Mouse (Mus musculus) G1E (cell line): ENCODE data around the gene Ppp1r37. TPM values are rescaled to one million over a fixed set of nuclear protein-coding genes. Genes with fewer than 3 reads are reported as not detected.

Experiments
- ATAC-seq: 2 replicates; pipeline ENCODE4 v1.8.0; 2016; ENCODE audit warnings: mild to moderate bottlenecking; ENCODE audit not compliant: insufficient number of reproducible peaks, poor library complexity, low FRiP score, severe bottlenecking; ENCODE audit errors: extremely low read depth
- DNase-seq: peaks from one replicate; pipeline ENCODE4 v3.0.0; 2012; ENCODE audit warnings: low spot score
- H3K27me3 ChIP-seq: 2 replicates; pipeline ENCODE4 v1.6.1; 2012; ENCODE audit warnings: mild to moderate bottlenecking, low read length, inconsistent platforms; ENCODE audit not compliant: insufficient read depth
- H3K36me3 ChIP-seq: replicated peaks from 2 replicates; pipeline ENCODE3; 2012; ENCODE audit warnings: mild to moderate bottlenecking, inconsistent platforms
- H3K4me1 ChIP-seq: 2 replicates; pipeline ENCODE4 v1.6.1; 2012; ENCODE audit warnings: low read depth, low read length, inconsistent platforms, mixed read lengths; ENCODE audit not compliant: insufficient read depth
- H3K4me3 ChIP-seq: 2 replicates; pipeline ENCODE4 v1.5.1; 2012; ENCODE audit warnings: low read depth, mild to moderate bottlenecking, inconsistent platforms, low read length, moderate library complexity, mixed read lengths
- H3K9me3 ChIP-seq: replicated peaks from 2 replicates; pipeline ENCODE4 v1.6.1; 2012; ENCODE audit warnings: inconsistent platforms
- CTCF ChIP-seq: IDR thresholded peaks from 2 replicates; pipeline ENCODE4 v1.5.1; 2012; ENCODE audit warnings: low read depth, low read length, inconsistent platforms, mixed read lengths
- GATA1 ChIP-seq: IDR thresholded peaks from 2 replicates; pipeline ENCODE4 v1.6.1; 2012; ENCODE audit warnings: borderline replicate concordance, low read length, inconsistent platforms, mixed read lengths
- GATA2 ChIP-seq: IDR thresholded peaks from 2 replicates; pipeline ENCODE4 v1.6.1; 2012; ENCODE audit warnings: low read depth, low read length, inconsistent platforms, borderline replicate concordance
- POLR2AphosphoS5 ChIP-seq: IDR thresholded peaks from 2 replicates; pipeline ENCODE4 v1.6.1; 2012; ENCODE audit warnings: low read depth, low read length, inconsistent platforms; ENCODE audit not compliant: insufficient replicate concordance
- TAL1 ChIP-seq: conservative IDR thresholded peaks from 2 replicates; pipeline ENCODE4 v1.6.1; 2012; ENCODE audit warnings: low read depth, low read length, inconsistent platforms, mixed read lengths
- polyA plus RNA-seq: library from polyadenylated mRNA; stranded (reverse); fragments of >175 nt; gene quantifications from 2 replicates; pipeline ENCODE4 v1.2.3, GENCODE M21; 2012
- total RNA-seq, 2 experiments: library from RNA; stranded (forward) in 1 of 2; stranded (reverse) in 1 of 2; fragments of 200-1000 nt in 1 of 2; fragments of >200 nt in 1 of 2; fragmentation: Nextera tagmentation in 1 of 2; gene quantifications; 2 replicates each; pipeline ENCODE4 v1.2.3; 2014 to 2017

Ppp1r37 gene
- total and polyA plus RNA-seq, 3 experiments: 10.9 to 68.4 (median 23.0) TPM

- H3K4me3 ChIP-seq: no peak overlapping the region
Observed at GRCm38 (mm10) chr7:19564455-19564854, 1.6 kb upstream of the Ppp1r37 start.

GRCm38 (mm10) chr7:19563884-19564283 is 1.0 kb upstream of the Ppp1r37 start:
- peaks cover 10% of the 10 kb centered on the region for H3K9me3 ChIP-seq
- peaks cover 47% of the 10 kb centered on the region for H3K4me1 ChIP-seq
- ATAC-seq: no peak
- DNase-seq: no peak
- peaks cover 68% of the 10 kb centered on the region for H3K36me3 ChIP-seq
- H3K4me3 ChIP-seq: no peak overlapping the region
- TF ChIP-seq POLR2AphosphoS5 (no peak), GATA2 (no peak), GATA1 (no peak), TAL1 (no peak), CTCF (no peak)
- no peaks in the 10 kb centered on the region for H3K27me3 ChIP-seq

More at GRCm38 (mm10) chr7:19564455-19564854, 1.6 kb upstream of the Ppp1r37 start:
- Histone ChIP-seq H3K9me3 (peaks cover 10% of the 10 kb centered on the region), H3K4me1 (peaks cover 46% of the 10 kb centered on the region), H3K36me3 (peaks cover 68% of the 10 kb centered on the region), H3K27me3 (no peaks in the 10 kb centered on the region)
- DNase-seq: no peak
- ATAC-seq: no peak
- no peak for TF ChIP-seq GATA1
- TF ChIP-seq POLR2AphosphoS5: no peak
- TF ChIP-seq TAL1: no peak
- no peak for TF ChIP-seq CTCF
- no peak for TF ChIP-seq GATA2

- no peaks in the 10 kb centered on the region for H3K27me3 ChIP-seq
- H3K36me3 ChIP-seq: peaks cover 70% of the 10 kb centered on the region
- TF ChIP-seq CTCF (no peak), POLR2AphosphoS5 (no peak), GATA2 (no peak), TAL1 (no peak), GATA1 (no peak)
- DNase-seq (peak; percentile 90), ATAC-seq (peak; percentile 71)
- peaks cover 57% of the 10 kb centered on the region for H3K4me1 ChIP-seq
- H3K4me3 ChIP-seq: peak overlapping the region; percentile 96
- peaks cover 10% of the 10 kb centered on the region for H3K9me3 ChIP-seq
Observed at GRCm38 (mm10) chr7:19561765-19562642, 872 bp downstream of the Ppp1r37 start.

GRCm38 (mm10) chr7:19561431-19561764 is 1.5 kb downstream of the Ppp1r37 start:
- Histone ChIP-seq H3K4me1 (peaks cover 62% of the 10 kb centered on the region), H3K9me3 (peaks cover 10% of the 10 kb centered on the region), H3K27me3 (no peaks in the 10 kb centered on the region), H3K36me3 (peaks cover 72% of the 10 kb centered on the region), H3K4me3 (peak overlapping the region; percentile 96)
- DNase-seq (no peak), ATAC-seq (no peak)
- TF ChIP-seq CTCF (no peak), POLR2AphosphoS5 (no peak), TAL1 (no peak), GATA2 (no peak)

GRCm38 (mm10) chr7:19560491-19561260 is 2.2 kb downstream of the Ppp1r37 start:
- Histone ChIP-seq H3K9me3 (peaks cover 10% of the 10 kb centered on the region), H3K4me1 (peaks cover 62% of the 10 kb centered on the region), H3K36me3 (peaks cover 73% of the 10 kb centered on the region), H3K27me3 (no peaks in the 10 kb centered on the region), H3K4me3 (peak overlapping the region; percentile 96)
- no peak for ATAC-seq
- DNase-seq: no peak
- TF ChIP-seq CTCF (no peak), GATA2 (no peak), TAL1 (no peak), GATA1 (no peak)

GRCm38 (mm10) chr7:19558965-19559364 is 3.9 kb downstream of the Ppp1r37 start:
- ATAC-seq: no peak
- TF ChIP-seq GATA1 (no peak), CTCF (peak; percentile 32), TAL1 (no peak), POLR2AphosphoS5 (no peak), GATA2 (no peak)
- peak; percentile 37 for DNase-seq
- Histone ChIP-seq H3K4me1 (peaks cover 65% of the 10 kb centered on the region), H3K4me3 (no peak overlapping the region), H3K9me3 (no peaks in the 10 kb centered on the region), H3K27me3 (no peaks in the 10 kb centered on the region), H3K36me3 (peaks cover 72% of the 10 kb centered on the region)
